Mouse (Mus musculus) small intestine, adult 2 months (tissue): ENCODE measurements around the gene 4933407L21Rik. TPM values are rescaled to one million over a fixed set of nuclear protein-coding genes. Genes with fewer than 3 reads are reported as not detected.
"Not testable (repeated sequence)": the region's sequence is repeated elsewhere in the genome, so short reads cannot be mapped to it uniquely, and the experiment has no call there.

Experiments used
- H3K27ac ChIP-seq: fragments of 200-500 bp; 2 replicates; pipeline ENCODE4 v1.5.1; 2012; ENCODE audit warnings: low read depth, low read length, control low read depth, inconsistent platforms; ENCODE audit not compliant: insufficient read depth
- H3K27me3 ChIP-seq: fragments of 200-500 bp; 2 replicates; pipeline ENCODE4 v1.6.1; 2012; ENCODE audit warnings: mild to moderate bottlenecking, moderate library complexity, low read length, inconsistent platforms; ENCODE audit not compliant: control insufficient read depth, insufficient read depth
- H3K36me3 ChIP-seq: fragments of 200-500 bp; 2 replicates; pipeline ENCODE4 v1.6.1; 2012; ENCODE audit warnings: mild to moderate bottlenecking, low read length, control low read depth, inconsistent platforms; ENCODE audit not compliant: control insufficient read depth, insufficient read depth
- H3K4me1 ChIP-seq: fragments of 200-500 bp; 2 replicates; pipeline ENCODE4 v1.6.1; 2012; ENCODE audit warnings: low read length, inconsistent platforms, mixed read lengths; ENCODE audit not compliant: control insufficient read depth, insufficient read depth, insufficient read length
- H3K4me3 ChIP-seq: fragments of 200-500 bp; 2 replicates; pipeline ENCODE4 v1.5.1; 2012; ENCODE audit warnings: low read depth, mild to moderate bottlenecking, control low read depth, inconsistent platforms, low read length, moderate library complexity
- CTCF ChIP-seq: fragments of 200-500 bp; IDR thresholded peaks from 2 replicates; pipeline ENCODE4 v1.5.1; 2012; ENCODE audit warnings: low read depth, mild to moderate bottlenecking, control low read depth, inconsistent platforms, low read length, moderate library complexity, mixed read lengths; ENCODE audit not compliant: insufficient replicate concordance, insufficient read length; ENCODE audit errors: extremely low read depth
- POLR2A ChIP-seq: fragments of 200-500 bp; IDR thresholded peaks from 2 replicates; pipeline ENCODE4 v1.6.1; 2012; ENCODE audit warnings: low read depth, mild to moderate bottlenecking, control low read depth, inconsistent platforms, low read length, moderate library complexity
- WGBS: fragments of 180-500 bp; shearing (Covaris S2); methylation state at CpG from one replicate; pipeline ENCODE4 v1.1.7; 2018; 5-methylcytosine and 5-hydroxymethylcytosine counted together
- polyA plus RNA-seq: library from polyadenylated mRNA; depleted of rRNA; stranded (reverse); fragments of >200 nt; gene quantifications from 2 replicates; pipeline ENCODE4 v1.2.3, GENCODE M21; 2012; rRNA removed

Gene 4933407L21Rik
- polyA plus RNA-seq, 1 experiment, result not detected

DNA sequence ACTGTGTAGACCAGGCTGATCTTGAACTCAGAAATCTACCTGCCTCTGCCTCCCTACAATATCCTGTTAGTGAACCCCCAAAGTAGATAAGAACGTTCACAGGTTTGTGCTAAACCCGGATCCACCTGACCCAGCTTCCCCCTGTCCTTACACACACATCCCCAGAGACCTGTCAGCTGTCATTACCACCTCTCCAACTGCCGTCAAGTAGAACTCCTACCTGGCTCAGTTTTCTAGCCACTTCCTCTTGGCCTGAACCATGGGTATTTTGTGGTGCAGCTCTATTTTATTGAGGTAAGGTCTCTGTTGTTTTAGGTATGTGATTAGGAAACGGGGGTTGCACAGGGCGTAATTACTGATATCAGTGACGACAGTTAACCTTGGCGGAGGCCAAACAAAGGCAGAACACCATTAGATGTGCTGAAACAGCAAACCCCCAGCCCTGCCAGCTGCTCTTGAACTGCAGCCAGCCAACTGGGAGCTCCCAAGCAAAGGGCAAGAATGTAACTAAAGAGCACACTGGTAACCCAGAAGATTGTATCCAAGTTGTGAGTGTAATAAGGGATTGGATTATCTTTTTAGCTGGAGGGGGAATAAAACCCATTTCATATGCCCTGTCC lies 53.6 kb downstream of the 4933407L21Rik start:
- TF ChIP-seq POLR2A (no peak), CTCF (no peak)
- H3K27ac ChIP-seq, result peak overlapping the region; percentile 63
- H3K4me1 ChIP-seq, result peaks cover 14% of the 10 kb centered on the region; the same call in 1 of the 2 replicates
- H3K4me3 ChIP-seq, result no peak overlapping the region
- no peaks in the 10 kb centered on the region for H3K27me3 ChIP-seq
- 16% methylated on average over 7 of the region's 7 CpGs for WGBS
- no peaks in the 10 kb centered on the region for H3K36me3 ChIP-seq

DNA sequence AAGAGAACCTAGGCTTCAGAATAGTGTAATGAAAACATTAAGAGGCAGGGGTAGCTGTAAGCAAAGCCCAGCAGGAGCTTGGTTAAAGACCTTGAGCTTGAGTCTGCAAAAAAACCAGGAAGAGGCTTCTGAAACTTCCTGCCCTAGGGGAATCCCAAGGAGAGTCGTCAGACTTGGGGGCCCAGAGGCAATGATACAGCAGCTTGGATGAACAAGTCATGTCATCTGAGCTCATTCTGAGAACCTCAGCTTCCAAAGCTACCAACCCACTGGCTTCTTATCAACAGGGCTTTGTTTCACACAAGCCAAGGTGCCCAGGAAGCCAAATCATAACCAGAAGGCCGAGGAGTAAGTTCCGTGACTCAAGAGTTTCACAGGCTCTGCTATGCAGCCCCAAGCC lies 57.5 kb downstream of the 4933407L21Rik start:
- TF ChIP-seq CTCF (no peak), POLR2A (no peak)
- peaks cover 21% of the 10 kb centered on the region; the same call in 1 of the 2 replicates for H3K4me1 ChIP-seq
- 66% methylated on average over 3 of the region's 3 CpGs for WGBS
- no peaks in the 10 kb centered on the region for H3K36me3 ChIP-seq
- no peak overlapping the region for H3K4me3 ChIP-seq
- no peak overlapping the region for H3K27ac ChIP-seq
- H3K27me3 ChIP-seq, result no peaks in the 10 kb centered on the region

DNA sequence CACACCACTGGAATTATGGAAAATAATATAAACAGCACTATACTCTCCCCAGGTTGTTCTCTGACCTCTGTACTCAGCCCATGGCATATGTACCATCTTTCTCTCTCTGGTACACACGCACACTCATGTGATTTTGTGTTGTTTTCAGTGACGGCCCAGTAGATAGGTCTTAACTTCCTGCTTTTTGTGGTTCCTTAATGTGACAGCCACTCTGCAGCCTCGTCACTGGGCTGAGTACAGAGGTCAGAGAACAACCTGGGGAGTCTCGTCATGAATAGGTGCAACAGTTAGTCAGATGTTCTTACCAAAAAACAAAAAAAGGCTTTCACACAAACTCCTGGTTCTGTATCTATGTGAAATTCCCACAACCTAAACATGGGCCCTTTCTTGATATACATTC lies 60.1 kb downstream of the 4933407L21Rik start:
- peaks cover 8% of the 10 kb centered on the region; the same call in 1 of the 2 replicates for H3K4me1 ChIP-seq
- H3K27me3 ChIP-seq, result no peaks in the 10 kb centered on the region
- H3K27ac ChIP-seq, result peak overlapping the region; percentile 39
- H3K36me3 ChIP-seq, result no peaks in the 10 kb centered on the region
- TF ChIP-seq CTCF (no peak), POLR2A (no peak)
- no peak overlapping the region for H3K4me3 ChIP-seq
- WGBS, result 27% methylated on average over 4 of the region's 4 CpGs

DNA sequence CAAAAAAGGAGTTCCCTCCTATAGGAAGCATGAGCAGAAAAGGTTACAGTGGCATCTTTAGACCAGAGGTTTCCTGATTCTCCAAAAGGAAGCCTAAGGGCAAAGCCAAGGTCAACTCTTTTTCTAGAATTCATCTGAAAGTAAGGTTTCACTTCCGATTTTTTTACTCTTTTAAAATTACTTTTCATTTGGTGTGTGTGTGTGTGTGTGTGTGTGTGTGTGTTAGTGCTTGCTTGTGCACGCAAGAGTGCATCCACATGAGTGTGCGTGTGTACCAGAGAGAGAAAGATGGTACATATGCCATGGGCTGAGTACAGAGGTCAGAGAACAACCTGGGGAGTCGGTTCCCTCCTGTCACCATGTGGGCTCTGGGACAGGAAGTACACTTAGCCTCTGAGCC lies 60.6 kb downstream of the 4933407L21Rik start:
- H3K27me3 ChIP-seq, H3K4me3 ChIP-seq, H3K27ac ChIP-seq, H3K36me3 ChIP-seq, H3K4me1 ChIP-seq: not testable (repeated sequence)
- 69% methylated on average over 4 of the region's 4 CpGs for WGBS

Other genes with a start within 250 kb of the 4933407L21Rik start
- 0.47 and 1.2 TPM in 2 replicates for gene A630001G21Rik, start 149.8 kb upstream of the 4933407L21Rik start, polyA plus RNA-seq
- gene Cab39, start 135.0 kb upstream of the 4933407L21Rik start, polyA plus RNA-seq, result 36.8 and 67.0 TPM in 2 replicates
- 51.3 and 95.0 TPM in 2 replicates for gene Itm2c, start 34.2 kb upstream of the 4933407L21Rik start, polyA plus RNA-seq
- gene Gpr55, start 32.5 kb downstream of the 4933407L21Rik start, polyA plus RNA-seq, result 2.7 and 4.2 TPM in 2 replicates
- gene Spata3, start 88.3 kb downstream of the 4933407L21Rik start, polyA plus RNA-seq, result not detected in 2 replicates
- gene 2810459M11Rik, start 117.4 kb downstream of the 4933407L21Rik start, polyA plus RNA-seq, result 9.4 and 13.8 TPM in 2 replicates
- gene Psmd1, start 135.9 kb downstream of the 4933407L21Rik start, polyA plus RNA-seq, result 18.7 and 33.6 TPM in 2 replicates
- 0.53 and 0.99 TPM in 2 replicates for gene Htr2b, start 183.5 kb downstream of the 4933407L21Rik start, polyA plus RNA-seq
- 0.30 TPM in 1 of 2 replicates, not detected in the other for gene Gm21972, start 205.2 kb downstream of the 4933407L21Rik start, polyA plus RNA-seq
- gene Armc9, start 226.3 kb downstream of the 4933407L21Rik start, polyA plus RNA-seq, result 1.2 and 1.4 TPM in 2 replicates